Mouse (Mus musculus): Measurements from ENCODE around the gene Setd1b.

Gene Setd1b

GRCm38 (mm10) chr5:123127031-123127430 lies 15.0 kb upstream of the Setd1b start:
- DNase-seq (ENCODE audit: low read depth, low spot score) = no peak

- no peak for DNase-seq (ENCODE audit: low read depth, low spot score)
These were observed 13.4 kb upstream of the Setd1b start for GRCm38 (mm10) chr5:123128426-123129169.

GRCm38 (mm10) chr5:123129170-123129757 lies 12.7 kb upstream of the Setd1b start:
- no peak for DNase-seq (ENCODE audit: low read depth, low spot score)

- no peak for DNase-seq (ENCODE audit: low read depth, low spot score)
These were observed 11.8 kb upstream of the Setd1b start for GRCm38 (mm10) chr5:123130030-123130813.

GRCm38 (mm10) chr5:123130814-123131148 lies 11.2 kb upstream of the Setd1b start:
- DNase-seq (ENCODE audit: low read depth, low spot score) = no peak

- no peak for DNase-seq (ENCODE audit: low read depth, low spot score)
These were observed 9.5 kb upstream of the Setd1b start, which contains the start of gene Rhof for GRCm38 (mm10) chr5:123132308-123133071. Rhof (minus strand) TSS chr5:123132692.

GRCm38 (mm10) chr5:123133083-123133783 lies 8.8 kb upstream of the Setd1b start:
- no peak for DNase-seq (ENCODE audit: low read depth, low spot score)

GRCm38 (mm10) chr5:123133784-123134143 lies 8.2 kb upstream of the Setd1b start:
- no peak for DNase-seq (ENCODE audit: low read depth, low spot score)

- DNase-seq (ENCODE audit: low read depth, low spot score) = no peak
These were observed 7.7 kb upstream of the Setd1b start for GRCm38 (mm10) chr5:123134186-123134874.

GRCm38 (mm10) chr5:123134875-123135382 lies 7.1 kb upstream of the Setd1b start:
- DNase-seq (ENCODE audit: low read depth, low spot score) = no peak

GRCm38 (mm10) chr5:123135471-123136360 lies 6.3 kb upstream of the Setd1b start:
- DNase-seq (ENCODE audit: low read depth, low spot score) = no peak

- DNase-seq (ENCODE audit: low read depth, low spot score) = no peak
These were observed 5.5 kb upstream of the Setd1b start for GRCm38 (mm10) chr5:123136361-123137043.

GRCm38 (mm10) chr5:123137044-123137909 lies 4.7 kb upstream of the Setd1b start:
- no peak for DNase-seq (ENCODE audit: low read depth, low spot score)

- DNase-seq (ENCODE audit: low read depth, low spot score) = no peak
These were observed 4.1 kb upstream of the Setd1b start for GRCm38 (mm10) chr5:123137910-123138229.

GRCm38 (mm10) chr5:123138230-123138911 lies 3.6 kb upstream of the Setd1b start:
- DNase-seq (ENCODE audit: low read depth, low spot score) = no peak

GRCm38 (mm10) chr5:123138953-123139721 lies 2.9 kb upstream of the Setd1b start:
- DNase-seq (ENCODE audit: low read depth, low spot score) = no peak

Data from brain, embryonic 18.5 days (tissue).